ENCODE assay signal across 12 mouse cellular contexts in genomic region chr17:73075238-73075890, GRCm38 (mm10). TPM values are rescaled to one million over a fixed set of nuclear protein-coding genes. Genes with fewer than 3 reads are reported as not detected.
DNase-seq lines count a peak whose midpoint lies in the region; ATAC-seq lines count a peak whose summit lies in the region.
"Had no signal": no experiment of that assay in that cellular context is flagged by ENCODE, and none has a peak within 500 bp of the region (broad histone marks: within the 10 kb centered on the region; RNA-seq: fewer than 3 reads in every experiment).

No protein-coding gene starts in this region.

- H3K4me2 ChIP-seq in kidney, embryonic 14.5 days (replicated peaks; ENCODE audit: low read depth, low read length): no peak overlapping the region
- H3K4me2 ChIP-seq in embryonic facial prominence, embryonic 15.5 days (replicated peaks): no peak overlapping the region
- H3K4me2 ChIP-seq in liver, embryonic 11.5 days: no peak overlapping the region

- no peaks in the 10 kb centered on the region for H3K27me3 ChIP-seq in kidney, embryonic 14.5 days (ENCODE audit: control insufficient read depth, insufficient read depth, low read length)
- H3K27me3 ChIP-seq in embryonic facial prominence, embryonic 15.5 days: no peaks in the 10 kb centered on the region
- H3K27me3 ChIP-seq in liver, embryonic 11.5 days (replicated peaks; ENCODE audit: control insufficient read depth, insufficient read depth, low read length): no peaks in the 10 kb centered on the region

- H3K4me1 ChIP-seq in kidney, embryonic 14.5 days (ENCODE audit: control insufficient read depth, insufficient read depth, low read length): peaks cover 25% of the 10 kb centered on the region; the same call in 1 of the 2 replicates
- H3K4me1 ChIP-seq in embryonic facial prominence, embryonic 15.5 days: peaks cover 5% of the 10 kb centered on the region
- no peaks in the 10 kb centered on the region for H3K4me1 ChIP-seq in liver, embryonic 11.5 days (replicated peaks; ENCODE audit: control insufficient read depth, insufficient read depth, low read length)

- ATAC-seq in kidney, embryonic 14.5 days (ENCODE audit: low FRiP score, low TSS enrichment): no peak
- ATAC-seq in embryonic facial prominence, embryonic 15.5 days (ENCODE audit: insufficient number of reproducible peaks, low FRiP score, low TSS enrichment, low read depth): no peak
- ATAC-seq in liver, embryonic 11.5 days (replicated peaks; ENCODE audit: low FRiP score): no peak

- H3K9me3 ChIP-seq in kidney, embryonic 14.5 days (ENCODE audit: control insufficient read depth, low read length): no peaks in the 10 kb centered on the region
- no peaks in the 10 kb centered on the region for H3K9me3 ChIP-seq in embryonic facial prominence, embryonic 15.5 days (replicated peaks)
- H3K9me3 ChIP-seq in liver, embryonic 11.5 days (ENCODE audit: control insufficient read depth, low read length): no peaks in the 10 kb centered on the region

- H3K9ac ChIP-seq in kidney, embryonic 14.5 days (ENCODE audit: low read depth, low read length): no peak overlapping the region
- no peak overlapping the region for H3K9ac ChIP-seq in embryonic facial prominence, embryonic 15.5 days
- no peak overlapping the region for H3K9ac ChIP-seq in liver, embryonic 11.5 days (ENCODE audit: low read depth, low read length)

- no peaks in the 10 kb centered on the region for H3K36me3 ChIP-seq in kidney, embryonic 14.5 days (ENCODE audit: control insufficient read depth, insufficient read depth, low read length)
- H3K36me3 ChIP-seq in embryonic facial prominence, embryonic 15.5 days: no peaks in the 10 kb centered on the region
- H3K36me3 ChIP-seq in liver, embryonic 11.5 days (ENCODE audit: control insufficient read depth, insufficient read depth, low read length): no peaks in the 10 kb centered on the region

- H3K4me3 ChIP-seq in kidney, embryonic 14.5 days (ENCODE audit: low read length): no peak overlapping the region
- H3K4me3 ChIP-seq in embryonic facial prominence, embryonic 15.5 days (replicated peaks): no peak overlapping the region
- H3K4me3 ChIP-seq in liver, embryonic 11.5 days (ENCODE audit: low read depth, low read length): no peak overlapping the region
- H3K4me3 ChIP-seq: gastrocnemius, adult 2 months had no signal

- WGBS in kidney, embryonic 14.5 days: 56% methylated on average over 9 of the region's 9 CpGs
- 36% methylated on average over 9 of the region's 9 CpGs for WGBS in embryonic facial prominence, embryonic 15.5 days
- 79% methylated on average over 9 of the region's 9 CpGs for WGBS in liver, embryonic 11.5 days

- DNase-seq in kidney, adult 8-10 months: no peak
- DNase-seq in 3T3-L1 (ENCODE audit: low read depth, low spot score): peak; percentile 62
- DNase-seq in left cerebral cortex, adult 18-20 months (ENCODE audit: low spot score in 2 of 2): peak; percentile 31 to 35
- DNase-seq in cerebellum, postnatal 10 days: no peak
- DNase-seq in liver, embryonic 11.5 days (ENCODE audit: low spot score): no peak
- DNase-seq in retina, embryonic 14.5 days (ENCODE audit: low spot score): no peak
- DNase-seq: adrenal gland, adult 8-10 months; gastrocnemius, adult 2 months; lung, postnatal 10 days; thymus, postnatal 36 days had no signal

- H3K27ac ChIP-seq in kidney, embryonic 14.5 days (ENCODE audit: low read depth, low read length): peak overlapping the region; percentile 14; the same call in 1 of the 2 replicates
- 0 out of 2 replicates have a peak overlapping the region, but pooled peaks have one; percentile 34 for H3K27ac ChIP-seq in embryonic facial prominence, embryonic 15.5 days (replicated peaks)
- H3K27ac ChIP-seq in liver, embryonic 11.5 days (ENCODE audit: low read depth, low read length): no peak overlapping the region
- H3K27ac ChIP-seq: gastrocnemius, adult 2 months had no signal

RNA-seq across cellular contexts. Expression of gene Lclat1, which starts 32.4 kb away (rescaled TPM):
- polyA plus RNA-seq in kidney, embryonic 14.5 days (2014; fragmentation: Nextera tagmentation; extraction: Ambion mirVana): 13.6 and 24.9 TPM in 2 replicates
- polyA plus RNA-seq in embryonic facial prominence, embryonic 15.5 days (2015; fragmentation: Nextera tagmentation; extraction: Ambion mirVana): 11.8 and 15.4 TPM in 2 replicates
- 10 to 100 TPM; 32.8 to 38.8 TPM for total RNA-seq in left cerebral cortex, adult 18-20 months (2021)
- polyA plus RNA-seq in liver, embryonic 11.5 days (2014; fragmentation: Nextera tagmentation; extraction: Ambion mirVana): 11.4 and 13.3 TPM in 2 replicates

Comparison
In these comparisons a context has a peak if more than half of its experiments do, and no peak if none do; other contexts are left out.
1. DNase-seq: peak in 3T3-L1 (single experiment) and left cerebral cortex, adult 18-20 months (2 of 2); none in kidney, adult 8-10 months (0 of 2), cerebellum, postnatal 10 days (0 of 2), liver, embryonic 11.5 days (single experiment) and retina, embryonic 14.5 days (single experiment).